Mouse (Mus musculus): Measurements from ENCODE around the gene Xbp1. TPM values are rescaled to one million over a fixed set of nuclear protein-coding genes. Genes with fewer than 3 reads are reported as not detected.

Xbp1 gene
- polyA plus RNA-seq, 1 experiment from 2014 or later, result 289 TPM

GRCm38 (mm10) chr11:5493869-5494268, 26.6 kb upstream of the Xbp1 start:
- no peak for ATAC-seq (ENCODE audit: insufficient read depth, low FRiP score, low read depth)
- H3K9ac ChIP-seq, result no peak overlapping the region
- H3K9me3 ChIP-seq, result no peaks in the 10 kb centered on the region
- H3K4me3 ChIP-seq (replicated peaks), result no peak overlapping the region
- no peaks in the 10 kb centered on the region for H3K36me3 ChIP-seq
- no peaks in the 10 kb centered on the region for H3K27me3 ChIP-seq (replicated peaks)
- no peak overlapping the region for H3K4me2 ChIP-seq
- no peak overlapping the region for H3K27ac ChIP-seq
- 0 out of 2 replicates have a peak, but pooled peaks cover 3% of the 10 kb centered on the region for H3K4me1 ChIP-seq
- WGBS, result 48% methylated on average over 2 of the region's 2 CpGs

DNA sequence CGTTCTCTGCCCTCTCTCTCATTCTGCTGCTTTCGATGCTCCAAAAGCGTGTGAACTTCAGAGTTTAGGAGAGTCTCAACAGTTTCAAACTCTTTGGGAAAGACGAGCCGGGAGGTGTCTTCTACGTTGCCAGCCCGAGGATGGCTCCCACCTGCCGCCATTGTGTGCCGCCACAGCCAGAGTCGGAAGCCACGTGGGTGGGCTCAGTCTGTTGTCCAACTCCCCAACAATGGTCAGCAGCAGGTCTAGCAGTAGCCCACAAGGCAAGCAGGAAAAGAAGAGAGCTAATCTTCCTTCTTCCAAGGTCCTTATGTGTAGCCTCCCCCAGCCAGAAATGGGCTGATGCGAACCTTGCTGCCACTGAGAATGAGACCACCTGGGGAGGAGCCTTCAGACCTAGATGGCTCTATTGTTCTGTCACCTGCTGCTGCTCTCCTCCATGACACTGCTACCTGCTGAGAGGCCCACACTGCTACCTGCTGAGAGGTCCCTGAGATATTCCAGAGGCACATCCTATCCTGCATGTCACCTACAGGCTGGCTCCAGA, 25.1 kb upstream of the Xbp1 start:
- Histone ChIP-seq H3K27me3 (replicated peaks) (no peaks in the 10 kb centered on the region), H3K36me3 (no peaks in the 10 kb centered on the region), H3K4me2 (no peak overlapping the region), H3K9me3 (no peaks in the 10 kb centered on the region), H3K4me3 (replicated peaks) (no peak overlapping the region), H3K4me1 (0 out of 2 replicates have a peak, but pooled peaks cover 3% of the 10 kb centered on the region), H3K9ac (no peak overlapping the region), H3K27ac (no peak overlapping the region)
- WGBS, result 71% methylated on average over 12 of the region's 12 CpGs
- ATAC-seq (ENCODE audit: insufficient read depth, low FRiP score, low read depth), result no peak

DNA sequence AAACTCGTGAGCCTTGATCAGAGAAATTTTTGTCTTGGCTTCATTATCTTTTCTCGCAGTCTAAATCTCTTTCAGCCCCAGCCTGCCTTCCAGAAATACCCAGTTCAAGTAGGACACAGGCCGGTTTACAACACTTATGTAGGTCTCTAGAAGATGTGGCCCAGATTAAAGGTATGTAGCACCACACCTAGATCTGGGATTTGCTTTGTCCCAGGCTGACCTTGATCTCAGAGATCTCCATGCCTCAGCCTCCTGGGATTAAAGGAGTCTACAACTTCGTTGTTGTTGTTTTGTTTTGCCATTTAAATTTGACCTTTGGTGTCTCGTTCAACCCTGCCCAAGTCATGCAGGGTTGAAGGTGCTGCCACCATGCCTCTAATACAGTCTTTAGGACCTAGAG, 24.6 kb upstream of the Xbp1 start:
- H3K27ac ChIP-seq, result no peak overlapping the region
- no peaks in the 10 kb centered on the region for H3K36me3 ChIP-seq
- 81% methylated on average over 5 of the region's 5 CpGs for WGBS

DNA sequence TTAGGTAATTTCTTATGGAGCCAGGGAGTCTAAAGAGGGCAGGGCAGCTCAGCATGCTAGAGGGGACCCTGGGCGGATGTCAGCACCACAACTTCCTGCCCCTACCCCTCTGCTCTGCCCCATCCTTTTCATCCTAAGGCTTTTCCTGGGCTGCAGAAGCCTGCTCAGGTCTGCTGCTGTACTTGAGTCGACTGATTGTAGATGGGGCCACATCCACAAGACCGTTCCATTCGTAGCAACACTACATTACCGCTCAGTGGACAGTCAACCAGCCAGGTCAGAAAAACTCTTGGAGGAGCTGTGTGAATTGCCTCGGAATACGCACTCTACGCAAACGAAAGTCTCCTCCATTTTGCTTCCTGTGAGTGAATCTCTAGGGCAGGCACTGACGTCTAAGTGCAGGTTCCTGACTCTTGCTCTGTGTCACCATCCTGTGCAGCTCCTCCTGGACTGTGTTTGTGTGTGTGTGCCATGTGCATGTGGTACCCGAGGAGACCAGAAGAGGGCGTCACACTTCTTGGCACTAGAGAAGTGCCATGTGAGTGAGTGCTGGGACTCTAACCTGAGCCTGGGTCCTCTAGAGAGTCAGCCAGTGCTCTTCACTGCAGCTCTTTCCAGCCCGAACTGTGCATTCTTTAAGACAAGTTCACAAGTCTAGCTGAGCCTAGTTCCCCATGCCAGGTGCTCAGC, 23.8 kb upstream of the Xbp1 start:
- no peaks in the 10 kb centered on the region for H3K9me3 ChIP-seq
- no peaks in the 10 kb centered on the region for H3K27me3 ChIP-seq (replicated peaks)
- H3K4me3 ChIP-seq (replicated peaks), result no peak overlapping the region
- no peak overlapping the region for H3K27ac ChIP-seq
- 92% methylated on average over 13 of the region's 13 CpGs for WGBS
- ATAC-seq (ENCODE audit: insufficient read depth, low FRiP score, low read depth), result no peak
- H3K36me3 ChIP-seq, result no peaks in the 10 kb centered on the region
- H3K9ac ChIP-seq, result no peak overlapping the region
- 0 out of 2 replicates have a peak, but pooled peaks cover 3% of the 10 kb centered on the region for H3K4me1 ChIP-seq
- H3K4me2 ChIP-seq, result no peak overlapping the region

More for the DNA sequence above, 24.6 kb upstream of the Xbp1 start:
- H3K4me2 ChIP-seq, result no peak overlapping the region
- no peaks in the 10 kb centered on the region for H3K27me3 ChIP-seq (replicated peaks)
- no peak overlapping the region for H3K9ac ChIP-seq
- H3K9me3 ChIP-seq, result no peaks in the 10 kb centered on the region
- H3K4me3 ChIP-seq (replicated peaks), result no peak overlapping the region
- 0 out of 2 replicates have a peak, but pooled peaks cover 3% of the 10 kb centered on the region for H3K4me1 ChIP-seq
- ATAC-seq (ENCODE audit: insufficient read depth, low FRiP score, low read depth), result no peak

DNA sequence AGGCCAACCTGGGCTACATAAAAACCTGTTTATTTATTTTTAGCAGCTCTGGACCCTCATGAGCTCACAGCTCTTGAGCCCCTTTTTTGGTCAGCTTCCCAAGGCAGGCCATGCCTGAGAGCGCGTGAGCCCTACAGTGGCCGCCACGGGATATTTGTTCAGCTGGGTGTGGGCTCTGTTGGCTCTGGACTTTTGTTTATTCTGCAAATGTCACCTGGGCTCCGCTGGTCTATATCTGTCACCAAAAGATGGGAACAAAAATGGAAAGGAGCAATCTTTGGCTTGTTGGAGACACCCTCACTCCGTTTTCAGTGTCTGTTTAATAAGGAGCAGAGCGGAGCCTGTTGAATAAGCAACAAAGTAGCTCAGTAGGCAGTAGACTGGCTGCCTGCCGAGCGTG, 22.0 kb upstream of the Xbp1 start:
- 64% methylated on average over 9 of the region's 9 CpGs for WGBS
- H3K27me3 ChIP-seq (replicated peaks), result no peaks in the 10 kb centered on the region
- H3K9me3 ChIP-seq, result no peaks in the 10 kb centered on the region
- ATAC-seq (ENCODE audit: insufficient read depth, low FRiP score, low read depth), result peak; percentile 68; the same call in 1 of the 2 replicates
- no peak overlapping the region for H3K4me3 ChIP-seq (replicated peaks)
- no peaks in the 10 kb centered on the region for H3K36me3 ChIP-seq
- 0 out of 2 replicates have a peak, but pooled peaks cover 3% of the 10 kb centered on the region for H3K4me1 ChIP-seq
- H3K4me2 ChIP-seq, result no peak overlapping the region
- H3K9ac ChIP-seq, result no peak overlapping the region
- H3K27ac ChIP-seq, result peak overlapping the region; percentile 78

DNA sequence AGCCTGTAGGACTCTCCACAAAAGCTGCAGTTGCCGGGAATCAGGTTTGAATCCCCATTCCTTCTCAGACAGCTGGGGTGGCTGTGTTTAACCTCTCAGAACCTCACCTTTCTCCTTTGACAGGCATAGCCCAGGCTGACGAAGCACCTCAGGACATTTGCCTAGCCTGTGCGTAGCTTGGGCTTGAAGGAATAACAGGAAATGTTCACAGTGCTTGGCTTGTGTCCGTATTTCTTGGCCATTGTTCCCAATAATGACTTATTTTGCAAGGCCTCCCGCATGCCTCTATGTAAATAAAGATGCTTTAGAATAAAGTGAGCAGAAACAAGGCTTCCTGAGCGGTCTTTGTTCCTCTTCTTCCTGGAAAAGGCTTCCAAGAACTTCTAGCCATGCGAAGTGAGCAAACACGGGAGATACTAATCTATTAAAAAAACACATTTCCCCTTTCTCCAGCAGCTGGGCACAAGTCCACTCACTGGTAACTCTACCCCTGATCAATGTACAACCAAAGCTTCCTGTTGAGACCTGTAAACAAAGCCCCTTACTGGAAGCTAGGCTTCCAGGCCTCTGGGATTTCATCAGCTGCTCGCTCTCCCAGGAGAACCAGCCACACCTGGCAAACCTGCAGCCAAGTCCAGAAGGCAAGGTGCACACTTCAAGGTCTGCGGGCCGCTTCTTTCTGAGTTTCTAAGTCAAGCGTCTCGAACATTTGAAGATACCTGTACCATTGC, 21.4 kb upstream of the Xbp1 start:
- Histone ChIP-seq H3K4me1 (0 out of 2 replicates have a peak, but pooled peaks cover 3% of the 10 kb centered on the region), H3K4me3 (replicated peaks) (no peak overlapping the region), H3K27me3 (replicated peaks) (no peaks in the 10 kb centered on the region), H3K27ac (peak overlapping the region; percentile 78), H3K9me3 (no peaks in the 10 kb centered on the region), H3K9ac (no peak overlapping the region), H3K4me2 (no peak overlapping the region; the same call in 1 of the 2 replicates), H3K36me3 (no peaks in the 10 kb centered on the region)
- WGBS, result 56% methylated on average over 13 of the region's 13 CpGs
- peak; percentile 61 for ATAC-seq (ENCODE audit: insufficient read depth, low FRiP score, low read depth)

DNA sequence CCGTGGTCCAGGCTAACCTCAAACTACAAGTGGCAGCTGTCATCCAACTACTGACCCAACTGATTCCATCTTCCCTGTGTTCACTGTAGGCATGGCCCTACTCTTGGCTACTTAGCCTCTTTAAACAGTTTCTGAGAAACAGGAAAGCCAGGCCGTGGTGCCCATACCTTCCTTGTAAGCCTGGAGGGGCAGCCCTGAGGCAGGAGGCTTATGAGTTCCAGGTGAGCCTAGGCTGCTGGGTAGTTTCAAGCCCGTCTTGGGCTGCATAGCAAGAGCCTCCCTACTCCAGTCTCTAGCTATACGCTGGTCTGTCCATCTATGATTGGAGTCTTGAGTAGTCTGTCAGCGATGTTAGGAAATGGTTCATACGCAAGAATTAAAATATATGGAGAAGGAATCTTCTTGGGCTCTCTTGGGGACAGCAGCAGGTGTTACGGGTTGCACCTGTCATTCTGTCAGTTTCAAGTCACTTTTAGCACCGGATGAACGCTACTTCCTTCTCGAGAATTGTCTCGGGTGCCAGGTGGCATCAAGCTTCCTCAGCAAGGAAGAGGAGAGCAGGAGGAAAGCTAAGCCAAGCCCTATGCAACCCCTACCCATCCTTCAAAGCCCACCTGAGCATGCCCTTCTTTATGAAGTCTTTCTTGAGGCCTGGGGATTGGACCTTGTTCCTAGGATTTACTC, 20.4 kb upstream of the Xbp1 start:
- ATAC-seq (ENCODE audit: insufficient read depth, low FRiP score, low read depth), result no peak
- Histone ChIP-seq H3K27me3 (replicated peaks) (no peaks in the 10 kb centered on the region), H3K9ac (no peak overlapping the region), H3K36me3 (no peaks in the 10 kb centered on the region), H3K27ac (peak overlapping the region; percentile 78), H3K4me2 (no peak overlapping the region), H3K4me1 (0 out of 2 replicates have a peak, but pooled peaks cover 3% of the 10 kb centered on the region), H3K9me3 (no peaks in the 10 kb centered on the region), H3K4me3 (replicated peaks) (no peak overlapping the region)
- 73% methylated on average over 11 of the region's 11 CpGs for WGBS

GRCm38 (mm10) chr11:5500903-5501741, 19.3 kb upstream of the Xbp1 start:
- 69% methylated on average over 13 of the region's 13 CpGs for WGBS
- no peak for ATAC-seq (ENCODE audit: insufficient read depth, low FRiP score, low read depth)
- 0 out of 2 replicates have a peak, but pooled peaks cover 8% of the 10 kb centered on the region for H3K4me1 ChIP-seq
- H3K4me3 ChIP-seq (replicated peaks), result no peak overlapping the region
- H3K9me3 ChIP-seq, result no peaks in the 10 kb centered on the region
- no peaks in the 10 kb centered on the region for H3K27me3 ChIP-seq (replicated peaks)
- no peak overlapping the region for H3K9ac ChIP-seq
- H3K36me3 ChIP-seq, result no peaks in the 10 kb centered on the region
- 0 out of 2 replicates have a peak overlapping the region, but pooled peaks have one; percentile 1 for H3K27ac ChIP-seq
- no peak overlapping the region for H3K4me2 ChIP-seq

DNA sequence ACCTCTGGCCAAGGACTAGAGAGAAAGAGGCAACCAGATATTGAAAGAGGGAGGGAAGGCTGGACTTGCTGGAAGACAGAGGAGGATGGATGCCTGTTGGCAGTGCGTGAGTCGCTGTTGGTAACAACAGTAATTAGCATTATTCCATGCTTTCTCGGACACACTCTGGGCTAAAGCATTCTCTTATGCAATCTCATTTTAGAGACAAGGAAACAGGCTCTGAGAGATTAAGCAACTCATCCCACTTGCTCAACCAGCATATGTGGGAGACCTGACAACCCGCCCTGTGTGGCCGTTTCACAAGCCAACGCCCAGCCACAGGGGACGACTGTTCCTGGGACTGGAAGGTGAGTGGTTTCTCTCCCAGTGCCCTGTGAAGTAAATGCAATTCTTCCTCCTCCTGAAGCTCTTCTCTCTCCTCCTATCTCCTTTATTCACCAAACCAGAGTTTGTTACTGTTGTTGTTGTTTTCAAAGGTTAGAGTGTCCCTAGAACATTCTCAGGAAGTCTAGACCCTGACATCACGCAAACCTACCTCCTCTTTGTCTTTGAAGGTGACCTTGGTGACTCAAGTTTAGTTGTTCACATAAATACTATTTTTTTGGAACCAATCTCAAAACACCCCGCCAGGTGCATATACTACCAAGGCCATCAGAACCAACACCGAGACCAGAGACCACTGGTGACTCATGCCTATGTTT, 18.0 kb upstream of the Xbp1 start:
- WGBS, result 81% methylated on average over 10 of the region's 10 CpGs
- Histone ChIP-seq H3K27ac (no peak overlapping the region), H3K4me1 (0 out of 2 replicates have a peak, but pooled peaks cover 8% of the 10 kb centered on the region), H3K9me3 (no peaks in the 10 kb centered on the region), H3K9ac (no peak overlapping the region), H3K27me3 (replicated peaks) (no peaks in the 10 kb centered on the region), H3K36me3 (no peaks in the 10 kb centered on the region), H3K4me2 (no peak overlapping the region), H3K4me3 (replicated peaks) (no peak overlapping the region)
- ATAC-seq (ENCODE audit: insufficient read depth, low FRiP score, low read depth), result no peak

- Histone ChIP-seq H3K36me3 (no peaks in the 10 kb centered on the region), H3K27ac (peak overlapping the region; percentile 80), H3K4me3 (replicated peaks) (peak overlapping the region; percentile 23), H3K4me1 (0 out of 2 replicates have a peak, but pooled peaks cover 5% of the 10 kb centered on the region), H3K9ac (no peak overlapping the region), H3K4me2 (peak overlapping the region; percentile 41), H3K9me3 (no peaks in the 10 kb centered on the region), H3K27me3 (replicated peaks) (no peaks in the 10 kb centered on the region)
- 0 out of 2 replicates have a peak, but pooled peaks have one; percentile 48 for ATAC-seq (ENCODE audit: insufficient read depth, low FRiP score, low read depth)
- 15% methylated on average over 18 of the region's 18 CpGs for WGBS
These were observed 14.4 kb upstream of the Xbp1 start for GRCm38 (mm10) chr11:5505856-5506575.

All from stomach, embryonic 15.5 days (tissue).